Mouse (Mus musculus) cortical plate, adult 2 months (tissue): ENCODE measurements at regions not wholly inside any gene's neighbourhood (a gene's known extent, or its start where the extent isn't known, plus 50 kb on each side); places are given as distances from the start of the nearest gene placed in this dataset.

Experiments
- H3K27ac ChIP-seq: fragments of 200-500 bp; 2 replicates; pipeline ENCODE4 v1.5.1; 2012; ENCODE audit warnings: low read length, control low read depth, inconsistent platforms; ENCODE audit not compliant: insufficient read depth
- H3K4me1 ChIP-seq: fragments of 200-500 bp; 2 replicates; pipeline ENCODE4 v1.6.1; 2011; ENCODE audit warnings: low read length; ENCODE audit not compliant: control insufficient read depth, insufficient read depth
- H3K4me3 ChIP-seq: fragments of 200-500 bp; 2 replicates; pipeline ENCODE4 v1.5.1; 2011; ENCODE audit warnings: mild to moderate bottlenecking, low read length, control low read depth; ENCODE audit not compliant: insufficient read depth
- CTCF ChIP-seq: fragments of 200-500 bp; IDR thresholded peaks from 2 replicates; pipeline ENCODE4 v1.5.1; 2011; ENCODE audit warnings: mild to moderate bottlenecking, control low read depth, low read length; ENCODE audit not compliant: insufficient read depth; ENCODE audit errors: extremely low read depth
- POLR2A ChIP-seq: fragments of 200-500 bp; IDR thresholded peaks from 2 replicates; pipeline ENCODE4 v1.6.1; 2011; ENCODE audit warnings: mild to moderate bottlenecking, low read length, control low read depth; ENCODE audit not compliant: insufficient read depth; ENCODE audit errors: extremely low read depth

- TF ChIP-seq CTCF (no peak), POLR2A (no peak)
- H3K4me1 ChIP-seq = no peaks in the 10 kb centered on the region
- H3K27ac ChIP-seq = no peak overlapping the region
- no peak overlapping the region for H3K4me3 ChIP-seq
Measured at GRCm38 (mm10) chr13:73134929-73135328, 125.3 kb upstream of the Irx4 start.

GRCm38 (mm10) chr13:73141302-73141701 lies 119.0 kb upstream of the Irx4 start:
- TF ChIP-seq CTCF = no peak
- TF ChIP-seq POLR2A = no peak
- H3K27ac ChIP-seq = no peak overlapping the region
- no peaks in the 10 kb centered on the region for H3K4me1 ChIP-seq

GRCm38 (mm10) chr13:73158016-73158415 lies 102.3 kb upstream of the Irx4 start:
- H3K4me1 ChIP-seq = no peaks in the 10 kb centered on the region
- no peak overlapping the region for H3K4me3 ChIP-seq
- TF ChIP-seq POLR2A (no peak), CTCF (no peak)
- H3K27ac ChIP-seq = no peak overlapping the region

More at GRCm38 (mm10) chr13:73141302-73141701, 119.0 kb upstream of the Irx4 start:
- H3K4me3 ChIP-seq = no peak overlapping the region

GRCm38 (mm10) chr13:73159454-73159853 lies 100.8 kb upstream of the Irx4 start:
- TF ChIP-seq CTCF (no peak), POLR2A (no peak)
- Histone ChIP-seq H3K4me1 (no peaks in the 10 kb centered on the region), H3K27ac (no peak overlapping the region), H3K4me3 (no peak overlapping the region)

GRCm38 (mm10) chr13:73159865-73160264 lies 100.4 kb upstream of the Irx4 start:
- no peak overlapping the region for H3K4me3 ChIP-seq
- H3K4me1 ChIP-seq = no peaks in the 10 kb centered on the region
- no peak overlapping the region for H3K27ac ChIP-seq
- no peak for TF ChIP-seq POLR2A
- TF ChIP-seq CTCF = no peak

- Histone ChIP-seq H3K4me1 (no peaks in the 10 kb centered on the region), H3K27ac (no peak overlapping the region), H3K4me3 (0 out of 2 replicates have a peak overlapping the region, but pooled peaks have one; percentile 2)
- TF ChIP-seq CTCF = peak; percentile 54
- no peak for TF ChIP-seq POLR2A
Measured at GRCm38 (mm10) chr13:73160289-73160688, 100.0 kb upstream of the Irx4 start.

- no peak for TF ChIP-seq CTCF
- Histone ChIP-seq H3K27ac (no peak overlapping the region), H3K4me1 (no peaks in the 10 kb centered on the region), H3K4me3 (no peak overlapping the region)
Measured at GRCm38 (mm10) chr13:73170301-73170700, 90.0 kb upstream of the Irx4 start.

GRCm38 (mm10) chr13:73207931-73208448 lies 52.3 kb upstream of the Irx4 start:
- no peak overlapping the region for H3K27ac ChIP-seq
- no peak overlapping the region for H3K4me3 ChIP-seq
- H3K4me1 ChIP-seq = no peaks in the 10 kb centered on the region
- TF ChIP-seq POLR2A (no peak), CTCF (no peak)
